Mouse (Mus musculus): Measurements from ENCODE around the gene Pdzk1. TPM values are rescaled to one million over a fixed set of nuclear protein-coding genes. Genes with fewer than 3 reads are reported as not detected.

Pdzk1 gene
- total RNA-seq, 4 experiments from 2014 or later: not detected

DNA sequence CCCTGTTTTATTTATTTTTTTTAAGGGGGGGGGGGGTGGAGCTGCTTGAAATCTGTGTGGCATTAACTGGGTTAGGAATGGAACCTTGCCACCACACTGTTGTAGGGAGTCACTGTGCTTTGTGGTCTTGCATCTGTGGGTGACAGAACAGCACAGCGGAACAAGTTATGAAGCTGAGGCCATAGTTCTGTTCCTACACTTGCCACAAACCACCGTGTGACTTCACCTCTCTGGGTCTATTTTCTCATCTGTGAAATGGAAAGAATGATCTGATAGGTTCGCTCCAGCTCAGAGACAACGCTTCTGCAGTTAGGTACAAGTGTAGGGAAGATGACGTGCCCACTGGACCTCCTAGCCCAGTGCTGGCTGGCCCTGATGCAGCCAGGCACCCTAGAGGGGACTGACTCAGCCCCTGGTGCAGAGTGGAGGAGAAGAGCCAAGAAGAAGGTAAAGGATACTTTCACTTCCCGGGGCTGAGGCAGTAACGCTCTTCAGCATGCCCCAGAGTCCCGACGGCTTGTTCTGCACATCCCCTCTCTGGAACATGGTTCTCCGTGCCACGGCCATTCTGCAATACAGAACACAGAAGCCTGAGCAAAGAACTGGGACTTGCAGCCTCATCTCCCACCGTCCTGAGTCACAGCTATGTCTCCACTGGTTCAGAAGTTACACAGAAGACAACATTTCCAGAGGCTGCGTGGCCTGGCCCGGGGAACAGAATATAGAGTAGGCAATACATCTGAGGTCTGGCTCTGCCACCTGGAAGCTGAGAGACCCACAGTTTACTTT is 53.2 kb downstream of the Pdzk1 start:
- DNase-seq (ENCODE audit: low spot score): no peak

DNA sequence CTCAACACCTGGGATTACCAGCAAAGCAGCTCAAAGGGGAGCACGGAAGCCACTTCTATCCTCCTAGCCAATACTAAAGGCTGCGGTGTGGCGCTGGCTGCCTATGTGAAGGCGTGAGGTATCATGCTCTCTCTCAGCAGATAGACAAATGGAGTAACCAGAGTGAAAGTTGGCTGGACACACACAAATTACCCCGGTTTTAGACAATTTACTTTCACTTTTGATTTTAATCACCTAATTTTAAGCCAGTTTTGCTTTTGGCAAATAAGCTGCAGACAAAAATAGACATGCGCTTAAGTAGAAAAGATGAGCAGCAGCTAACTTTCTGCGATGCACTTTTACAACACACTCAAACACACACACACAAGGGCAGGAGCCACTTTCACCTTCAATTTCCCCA is 54.6 kb downstream of the Pdzk1 start:
- DNase-seq (ENCODE audit: low spot score): no peak

DNA sequence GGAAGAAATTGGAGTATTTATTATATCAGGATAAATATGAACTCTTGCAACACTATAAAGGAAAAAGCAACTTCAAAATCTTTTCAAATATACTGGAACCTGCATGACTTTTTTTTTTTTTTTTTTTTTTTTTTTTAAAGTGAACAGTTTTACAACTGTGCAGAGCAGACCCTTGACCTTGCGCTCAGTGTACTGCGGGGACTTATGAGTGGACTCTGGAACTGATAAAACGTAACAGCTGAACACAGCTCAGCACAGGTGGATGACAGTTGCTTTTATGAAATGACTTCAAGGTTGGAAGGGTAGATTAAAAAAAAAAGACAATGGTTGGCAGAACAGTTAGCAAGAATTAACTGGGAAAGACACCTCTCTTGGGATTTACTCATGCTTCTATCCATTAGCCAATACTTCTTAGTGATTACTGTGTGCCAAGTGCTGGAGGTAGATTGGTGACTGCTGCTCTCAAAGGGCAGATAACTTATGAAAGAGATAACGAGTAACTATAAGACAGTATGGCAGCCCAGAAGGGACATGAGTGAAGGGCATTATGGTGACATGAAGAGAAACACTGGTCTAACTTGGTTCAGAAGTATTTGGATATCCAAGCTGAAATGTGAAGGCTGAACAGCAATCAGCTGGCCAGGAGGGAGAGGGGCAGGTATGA is 73.4 kb downstream of the Pdzk1 start:
- no peak for DNase-seq (ENCODE audit: low spot score)

DNA sequence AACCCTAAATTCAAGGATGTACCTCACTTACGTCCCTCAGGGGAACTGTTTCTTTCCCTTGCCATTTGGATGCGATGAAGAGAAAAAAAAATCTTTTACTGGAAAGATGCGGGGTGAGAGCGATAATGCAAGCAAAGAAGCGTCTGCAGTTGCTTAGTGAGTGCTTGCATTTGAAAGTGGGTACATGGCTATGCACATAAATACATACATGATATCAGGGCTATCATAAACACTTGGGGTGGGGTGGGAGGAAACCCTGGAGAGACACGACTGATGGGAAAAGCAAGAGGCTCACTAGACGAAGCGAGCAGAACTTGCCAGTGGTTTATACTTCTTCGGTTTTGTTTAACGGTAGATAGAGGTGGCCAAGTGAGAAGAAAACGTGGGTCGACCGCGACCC is 75.3 kb downstream of the Pdzk1 start, which contains the start of gene Gja5:
Gene Gja5 (plus strand): TSS at position 301 of the 400 bp plus-strand sequence.
- no peak for DNase-seq (ENCODE audit: low spot score)

DNA sequence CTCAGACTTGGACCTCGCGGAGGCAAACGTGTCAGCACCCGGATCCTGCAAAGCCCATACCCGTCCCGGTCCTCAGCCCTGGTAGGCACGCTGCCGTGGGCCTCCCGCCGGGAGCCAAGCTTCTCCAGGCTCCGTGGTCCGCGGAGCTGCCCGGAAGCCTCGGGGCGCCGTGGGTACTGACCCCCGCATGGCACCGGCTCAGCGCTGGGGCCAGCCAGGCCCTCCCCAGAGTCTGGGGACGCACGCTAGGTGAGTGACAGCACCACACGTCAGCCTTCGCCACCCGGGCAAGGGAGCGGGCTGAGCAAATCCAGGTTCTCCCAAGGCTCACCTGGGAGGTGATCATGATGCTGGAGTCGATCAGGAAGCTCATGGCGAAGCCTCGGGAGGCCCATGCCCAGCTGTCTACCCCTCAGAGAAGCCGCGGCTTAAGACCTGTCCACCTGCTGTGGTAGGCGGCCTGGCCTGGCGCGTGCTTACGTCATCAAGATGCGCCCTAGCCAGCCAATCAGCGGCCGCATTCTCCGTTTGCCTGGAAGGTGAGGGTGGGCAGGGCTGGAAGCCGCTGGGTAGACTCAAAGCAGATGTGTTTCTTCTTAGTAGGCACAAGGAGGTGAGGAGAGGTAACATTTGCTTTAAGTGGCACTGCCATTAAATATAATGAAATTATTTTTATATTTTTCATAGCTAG is 75.9 kb downstream of the Pdzk1 start, which contains the start of gene Gpr89:
Gene Gpr89 (minus strand): TSS at position 496 of the 691 bp plus-strand sequence.
- DNase-seq (ENCODE audit: low spot score): peak; percentile 90

DNA sequence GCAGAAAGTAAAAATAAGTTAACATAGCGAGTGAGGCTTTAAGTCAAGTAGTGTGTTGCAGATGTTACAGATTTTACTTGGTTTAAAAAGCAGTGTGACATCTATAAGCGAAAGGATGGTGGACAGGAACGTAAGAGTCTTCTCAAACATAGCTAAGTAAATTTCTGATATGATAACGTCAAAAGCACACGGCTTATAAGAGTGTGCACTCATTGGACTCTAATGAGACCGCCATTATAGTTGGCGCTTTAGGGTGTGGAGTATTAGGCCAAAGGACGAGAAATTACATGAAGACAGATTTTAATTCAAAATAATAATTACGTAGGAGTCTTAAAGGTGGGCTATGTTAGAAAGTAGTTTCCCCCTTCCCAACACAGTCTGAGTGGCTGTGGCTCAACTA is 76.5 kb downstream of the Pdzk1 start:
- DNase-seq (ENCODE audit: low spot score): no peak

Other genes with a start within 250 kb of the Pdzk1 start
- 10 to 100 TPM; 31.7 to 35.2 (median 34.7) TPM for gene Polr3gl, start 235.1 kb upstream of the Pdzk1 start, total RNA-seq (2022)
- gene Ankrd34a, start 232.6 kb upstream of the Pdzk1 start, total RNA-seq (2022): 1 to 10 TPM; 1.1 to 2.5 (median 2.0) TPM
- gene Lix1l, start 228.1 kb upstream of the Pdzk1 start, total RNA-seq (2022): 10 to 100 TPM; 20.9 to 31.1 (median 25.8) TPM
- gene Rbm8a, start 199.4 kb upstream of the Pdzk1 start, total RNA-seq (2022): 10 to 100 TPM; 29.0 to 39.9 (median 32.0) TPM
- gene Pex11b, start 193.9 kb upstream of the Pdzk1 start, total RNA-seq (2022): 10 to 100 TPM; 33.9 to 41.4 (median 36.5) TPM
- under 1 TPM in 2 of 4 experiments, not detected in 2; 0.11 to 0.25 TPM for gene Gm42957, start 193.8 kb upstream of the Pdzk1 start, total RNA-seq (2022)
- under 1 TPM; 0.22 to 0.43 (median 0.33) TPM for gene Itga10, start 183.7 kb upstream of the Pdzk1 start, total RNA-seq (2022)
- 1 to 10 TPM in 3 of 4 experiments, under 1 TPM in 1; 0.57 to 2.1 (median 1.6) TPM for gene Ankrd35, start 159.2 kb upstream of the Pdzk1 start, total RNA-seq (2022)
- gene Pias3, start 132.9 kb upstream of the Pdzk1 start, total RNA-seq (2022): 10 to 100 TPM; 12.6 to 15.1 (median 14.5) TPM
- gene Nudt17, start 120.7 kb upstream of the Pdzk1 start, total RNA-seq (2022): 1 to 10 TPM; 2.9 to 4.0 (median 3.2) TPM
- 10 to 100 TPM; 22.8 to 25.7 (median 24.0) TPM for gene Polr3c, start 101.7 kb upstream of the Pdzk1 start, total RNA-seq (2022)
- gene Rnf115, start 101.6 kb upstream of the Pdzk1 start, total RNA-seq (2022): 10 to 100 TPM; 21.5 to 32.5 (median 27.8) TPM
- not detected for gene Cd160, start 67 bp downstream of the Pdzk1 start, total RNA-seq (2022)
- gene Gja5, start 75.4 kb downstream of the Pdzk1 start, total RNA-seq (2022): 10 to 100 TPM; 16.6 to 20.9 (median 17.2) TPM
- gene Gpr89, start 76.1 kb downstream of the Pdzk1 start, total RNA-seq (2022): 10 to 100 TPM; 21.3 to 24.7 (median 23.3) TPM
- under 1 TPM in 1 of 4 experiments, not detected in 3; 0.03 TPM for gene Gja8, start 96.7 kb downstream of the Pdzk1 start, total RNA-seq (2022)